Mouse (Mus musculus) neural tube, postnatal 0 days (tissue): Measurements from ENCODE around the gene Syt2. TPM values are rescaled to one million over a fixed set of nuclear protein-coding genes. Genes with fewer than 3 reads are reported as not detected.

Experiments used
- microRNA-seq: library from miRNA; unstranded; fragments of <30 nt; microRNA quantifications from one replicate; pipeline ENCODE4, GENCODE M21; 2016
- polyA plus RNA-seq: library from polyadenylated mRNA; unstranded; fragments of >200 nt; fragmentation: Nextera tagmentation; extraction: Ambion mirVana; gene quantifications from 2 replicates; pipeline ENCODE4 v1.2.1, GENCODE M21; 2015

Syt2 gene
- polyA plus RNA-seq, result 43.2 and 43.8 TPM in 2 replicates

GRCm38 (mm10) chr1:134646261-134646962 is at the start of gene Syt2:
Syt2 (plus strand) TSS chr1:134646677.

Small RNA genes lying within 50 kb of the gene (microRNA-seq; reads per million reads assigned to microRNA genes)
- gene Gm22232, result not detected

Other genes starting within 250 kb of the Syt2 start
- gene Cyb5r1, start 241.1 kb upstream of the Syt2 start, polyA plus RNA-seq, result 11.5 and 11.9 TPM in 2 replicates
- gene Adipor1, start 231.3 kb upstream of the Syt2 start, polyA plus RNA-seq, result 87.6 and 88.1 TPM in 2 replicates
- 32.1 and 33.4 TPM in 2 replicates for gene Klhl12, start 191.1 kb upstream of the Syt2 start, polyA plus RNA-seq
- gene Rabif, start 152.0 kb upstream of the Syt2 start, polyA plus RNA-seq, result 66.1 and 67.5 TPM in 2 replicates
- not detected in 2 replicates for gene Mgat4e, start 97.0 kb upstream of the Syt2 start, polyA plus RNA-seq
- gene Kdm5b, start 86.5 kb upstream of the Syt2 start, polyA plus RNA-seq, result 39.9 and 40.4 TPM in 2 replicates